Mouse (Mus musculus): ENCODE data around the gene Ncor2.

GRCm38 (mm10) chr5:125130406-125130805, 48.6 kb downstream of the Ncor2 start:
- TF ChIP-seq ZNF384 (IDR thresholded peaks at IDR 0.05; ENCODE audit: low read depth, low read length) (no peak), ZC3H11A (IDR thresholded peaks at IDR 0.05; ENCODE audit: borderline replicate concordance, low read depth, low read length) (no peak), CHD2 (IDR thresholded peaks at IDR 0.05; ENCODE audit: low read depth, low read length) (no peak)
